Mouse (Mus musculus): ENCODE data around the gene Cpne7. TPM values are rescaled to one million over a fixed set of nuclear protein-coding genes. Genes with fewer than 3 reads are reported as not detected.
"Not testable (repeated sequence)": the region's sequence is repeated elsewhere in the genome, so short reads cannot be mapped to it uniquely, and the experiment has no call there.

Gene Cpne7
- polyA plus RNA-seq, 1 experiment from 2014 or later, result 0.45 TPM

DNA sequence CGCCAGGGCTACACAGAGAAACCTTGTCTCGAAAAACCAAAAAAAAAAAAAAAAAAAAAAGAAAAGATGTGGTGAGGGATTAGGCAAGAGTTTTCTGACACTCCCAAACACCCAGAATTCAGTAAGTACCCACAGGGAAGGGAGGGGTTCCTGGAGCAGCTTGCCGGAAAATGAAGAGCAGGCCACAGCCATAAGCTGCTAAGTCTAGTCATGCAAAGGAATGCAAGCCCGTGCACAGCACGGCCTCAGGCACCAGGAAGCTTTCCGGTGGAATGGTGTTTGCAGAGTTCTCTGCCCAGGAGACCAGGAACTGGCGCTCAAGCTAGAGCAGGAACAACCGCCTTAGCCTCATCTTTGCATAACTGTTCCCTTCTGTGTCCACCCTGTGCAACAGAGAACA, 16.9 kb upstream of the Cpne7 start:
- Histone ChIP-seq H3K9me3 (ENCODE audit: control insufficient read depth, low read length) (no peaks in the 10 kb centered on the region), H3K27ac (ENCODE audit: low read depth, low read length) (no peak overlapping the region), H3K4me2 (replicated peaks; ENCODE audit: low read depth, low read length) (no peak overlapping the region), H3K9ac (ENCODE audit: low read depth, low read length) (no peak overlapping the region), H3K27me3 (ENCODE audit: control insufficient read depth, insufficient read depth, low read length) (no peaks in the 10 kb centered on the region), H3K4me3 (ENCODE audit: low read depth, low read length) (no peak overlapping the region), H3K36me3 (ENCODE audit: control insufficient read depth, insufficient read depth, low read length) (peaks cover 13% of the 10 kb centered on the region), H3K4me1 (replicated peaks; ENCODE audit: control insufficient read depth, insufficient read depth, low read length) (peaks cover 7% of the 10 kb centered on the region)
- ATAC-seq (ENCODE audit: low FRiP score), result no peak
- 70% methylated on average over 8 of the region's 8 CpGs for WGBS
- DNase-seq (ENCODE audit: low spot score), result no peak

GRCm38 (mm10) chr8:123101244-123101643, 15.9 kb upstream of the Cpne7 start:
- Histone ChIP-seq H3K9me3 (ENCODE audit: control insufficient read depth, low read length) (no peaks in the 10 kb centered on the region), H3K36me3 (ENCODE audit: control insufficient read depth, insufficient read depth, low read length) (peaks cover 13% of the 10 kb centered on the region), H3K4me2 (replicated peaks; ENCODE audit: low read depth, low read length) (no peak overlapping the region), H3K27me3 (ENCODE audit: control insufficient read depth, insufficient read depth, low read length) (no peaks in the 10 kb centered on the region), H3K27ac (ENCODE audit: low read depth, low read length) (no peak overlapping the region), H3K4me1 (replicated peaks; ENCODE audit: control insufficient read depth, insufficient read depth, low read length) (peaks cover 7% of the 10 kb centered on the region), H3K9ac (ENCODE audit: low read depth, low read length) (no peak overlapping the region), H3K4me3 (ENCODE audit: low read depth, low read length) (no peak overlapping the region)
- ATAC-seq (ENCODE audit: low FRiP score) (no peak), DNase-seq (ENCODE audit: low spot score) (no peak)
- WGBS, result 81% methylated on average over 4 of the region's 4 CpGs

DNA sequence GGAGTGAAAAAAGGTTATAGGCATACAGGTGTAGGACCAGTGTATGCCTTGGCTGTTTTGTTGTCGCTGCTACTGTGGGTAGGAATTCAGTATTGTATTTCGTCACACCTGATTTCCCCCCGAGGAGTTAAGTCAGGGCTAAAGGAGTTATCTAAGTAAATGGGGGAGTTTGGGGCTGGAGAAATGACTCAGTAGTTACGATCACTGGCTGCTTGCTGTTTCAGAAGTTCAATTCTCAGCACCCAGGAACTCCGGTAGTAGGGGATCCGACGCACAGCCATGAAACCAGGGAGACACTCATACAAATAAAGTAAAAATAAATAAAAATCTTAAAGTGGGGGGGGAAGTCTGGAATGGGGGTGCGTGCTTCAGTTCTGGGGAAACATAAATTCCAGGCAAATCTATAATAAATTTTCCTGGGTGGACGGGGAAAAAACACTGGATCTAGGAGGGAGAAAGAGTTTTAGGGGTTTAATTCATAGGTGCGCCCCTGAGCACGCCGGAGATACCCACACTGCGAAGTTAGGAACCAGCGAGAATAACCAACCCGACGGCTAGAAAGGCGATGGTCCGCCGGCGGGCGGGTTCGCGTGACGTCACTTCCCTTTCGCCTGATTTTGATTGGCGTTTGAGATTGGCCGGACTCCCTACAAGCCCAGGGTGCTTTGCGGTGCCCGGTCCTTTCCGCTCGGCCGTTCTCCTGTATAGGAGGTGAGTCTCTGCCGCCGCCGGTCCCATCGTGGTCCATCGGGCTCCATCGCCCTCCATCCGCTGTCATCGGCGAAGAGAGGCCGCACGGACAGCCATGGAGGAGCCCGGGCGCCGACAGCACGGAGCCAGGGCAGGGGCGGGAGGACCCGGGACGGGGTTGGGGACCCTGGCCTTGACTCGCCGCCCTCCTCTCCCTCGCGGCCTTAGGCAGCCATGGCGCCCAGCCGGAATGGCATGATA, 15.2 kb upstream of the Cpne7 start, which contains the start of gene Rpl13:
TSS of gene Rpl13 (plus strand) at position 616 of the 951 bp plus-strand sequence.
- H3K9ac ChIP-seq (ENCODE audit: low read depth, low read length), result peak within 1 kb of the TSS; percentile 95
- DNase-seq (ENCODE audit: low spot score) (peak; percentile 97), ATAC-seq (ENCODE audit: low FRiP score) (peak; percentile 96)
- H3K4me3 ChIP-seq (ENCODE audit: low read depth, low read length), result peak within 1 kb of the TSS; percentile 88
- H3K9me3 ChIP-seq (ENCODE audit: control insufficient read depth, low read length), result no peaks in the 10 kb centered on the region
- 2% methylated on average over 50 of the region's 56 CpGs for WGBS
- peak within 1 kb of the TSS; percentile 81 for H3K4me2 ChIP-seq (replicated peaks; ENCODE audit: low read depth, low read length)
- peaks cover 13% of the 10 kb centered on the region for H3K36me3 ChIP-seq (ENCODE audit: control insufficient read depth, insufficient read depth, low read length)
- no peaks in the 10 kb centered on the region for H3K27me3 ChIP-seq (ENCODE audit: control insufficient read depth, insufficient read depth, low read length)
- peak within 1 kb of the TSS; percentile 93 for H3K27ac ChIP-seq (ENCODE audit: low read depth, low read length)
- peaks cover 7% of the 10 kb centered on the region for H3K4me1 ChIP-seq (replicated peaks; ENCODE audit: control insufficient read depth, insufficient read depth, low read length)

GRCm38 (mm10) chr8:123102855-123103254, 14.3 kb upstream of the Cpne7 start:
- 0 out of 2 replicates have a peak, but pooled peaks have one; percentile 19 for ATAC-seq (ENCODE audit: low FRiP score)
- Histone ChIP-seq H3K4me2 (replicated peaks; ENCODE audit: low read depth, low read length) (peak overlapping the region; percentile 81), H3K9ac (ENCODE audit: low read depth, low read length) (peak overlapping the region; percentile 95), H3K36me3 (ENCODE audit: control insufficient read depth, insufficient read depth, low read length) (peaks cover 13% of the 10 kb centered on the region), H3K4me3 (ENCODE audit: low read depth, low read length) (peak overlapping the region; percentile 88), H3K27ac (ENCODE audit: low read depth, low read length) (peak overlapping the region; percentile 93)
- WGBS, result 1% methylated on average over 25 of the region's 26 CpGs
- not testable (repeated sequence) for H3K27me3 ChIP-seq (ENCODE audit: control insufficient read depth, insufficient read depth, low read length); H3K4me1 ChIP-seq (replicated peaks; ENCODE audit: control insufficient read depth, insufficient read depth, low read length); H3K9me3 ChIP-seq (ENCODE audit: control insufficient read depth, low read length)
- DNase-seq (ENCODE audit: low spot score), result peak; percentile 24

DNA sequence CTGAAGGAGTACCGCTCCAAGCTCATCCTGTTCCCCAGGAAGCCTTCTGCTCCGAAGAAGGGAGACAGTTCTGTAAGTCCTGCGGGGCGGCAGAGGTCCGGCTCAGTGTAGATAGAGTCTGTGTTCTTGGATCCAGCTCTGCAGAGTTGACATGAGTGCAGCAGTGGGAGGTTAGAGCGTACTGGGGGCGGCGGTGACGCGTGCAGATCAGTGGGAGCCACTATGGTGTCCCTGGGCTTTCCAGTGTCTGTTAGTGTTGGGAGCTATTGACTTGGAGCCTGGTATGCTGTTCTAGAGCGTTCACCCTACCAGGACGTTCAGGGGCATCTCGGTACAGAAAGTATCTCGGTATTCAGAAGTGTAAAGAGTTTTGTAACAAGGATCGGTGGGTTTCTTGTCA, 13.9 kb upstream of the Cpne7 start:
- DNase-seq (ENCODE audit: low spot score) (peak; percentile 14), ATAC-seq (ENCODE audit: low FRiP score) (no peak)
- Histone ChIP-seq H3K4me2 (replicated peaks; ENCODE audit: low read depth, low read length) (peak overlapping the region; percentile 81), H3K9ac (ENCODE audit: low read depth, low read length) (peak overlapping the region; percentile 95), H3K27me3 (ENCODE audit: control insufficient read depth, insufficient read depth, low read length) (no peaks in the 10 kb centered on the region), H3K9me3 (ENCODE audit: control insufficient read depth, low read length) (no peaks in the 10 kb centered on the region), H3K4me1 (replicated peaks; ENCODE audit: control insufficient read depth, insufficient read depth, low read length) (peaks cover 7% of the 10 kb centered on the region), H3K4me3 (ENCODE audit: low read depth, low read length) (peak overlapping the region; percentile 88), H3K36me3 (ENCODE audit: control insufficient read depth, insufficient read depth, low read length) (peaks cover 13% of the 10 kb centered on the region), H3K27ac (ENCODE audit: low read depth, low read length) (0 out of 2 replicates have a peak overlapping the region, but pooled peaks have one; percentile 93)
- whole genome bisulfite sequencing, result 19% methylated on average over 14 of the region's 15 CpGs

DNA sequence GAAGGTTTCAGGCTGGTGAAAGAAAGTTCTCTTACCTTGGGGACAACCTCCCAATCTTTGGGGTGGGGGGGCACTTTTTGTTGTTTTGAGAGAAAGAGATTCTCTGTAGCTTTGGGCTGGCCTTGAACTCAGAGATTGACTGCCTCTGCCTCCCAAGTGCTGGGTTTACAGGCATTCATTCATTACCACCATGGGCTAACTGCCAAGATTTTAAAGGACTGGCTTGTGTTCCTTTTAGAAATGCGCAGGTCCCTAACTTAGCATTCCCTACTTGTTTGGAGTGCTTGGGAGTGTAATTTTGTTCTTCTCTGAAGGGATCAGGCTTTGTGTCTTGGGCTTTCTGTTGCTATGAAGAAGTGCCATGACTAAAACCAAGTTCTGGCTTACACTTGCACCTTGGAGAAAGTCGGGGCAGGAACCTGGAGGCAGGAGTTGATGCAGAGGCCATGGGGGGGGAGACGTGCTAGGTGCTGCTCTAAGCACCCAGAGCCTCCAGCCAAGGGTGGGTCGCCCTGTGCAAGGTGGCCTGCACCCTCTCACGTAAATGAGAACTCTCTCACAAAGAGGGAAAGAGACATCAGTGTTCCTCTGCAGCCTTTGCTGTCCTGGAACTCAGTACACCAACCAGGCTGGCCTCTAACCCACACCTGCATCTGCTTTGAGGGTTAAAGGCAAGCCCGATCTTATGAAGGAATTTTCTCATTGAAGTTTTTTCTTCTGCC, 13.0 kb upstream of the Cpne7 start:
- Histone ChIP-seq H3K4me3 (ENCODE audit: low read depth, low read length) (peak overlapping the region; percentile 88; the same call in 1 of the 2 replicates), H3K9me3 (ENCODE audit: control insufficient read depth, low read length) (no peaks in the 10 kb centered on the region), H3K27me3 (ENCODE audit: control insufficient read depth, insufficient read depth, low read length) (no peaks in the 10 kb centered on the region), H3K4me2 (replicated peaks; ENCODE audit: low read depth, low read length) (peak overlapping the region; percentile 81; the same call in 1 of the 2 replicates), H3K27ac (ENCODE audit: low read depth, low read length) (no peak overlapping the region), H3K4me1 (replicated peaks; ENCODE audit: control insufficient read depth, insufficient read depth, low read length) (peaks cover 7% of the 10 kb centered on the region), H3K9ac (ENCODE audit: low read depth, low read length) (peak overlapping the region; percentile 95), H3K36me3 (ENCODE audit: control insufficient read depth, insufficient read depth, low read length) (peaks cover 13% of the 10 kb centered on the region)
- DNase-seq (ENCODE audit: low spot score), result no peak
- ATAC-seq (ENCODE audit: low FRiP score), result no peak
- WGBS, result 92% methylated on average over 6 of the region's 6 CpGs

- Histone ChIP-seq H3K4me1 (replicated peaks; ENCODE audit: control insufficient read depth, insufficient read depth, low read length) (peaks cover 7% of the 10 kb centered on the region), H3K27me3 (ENCODE audit: control insufficient read depth, insufficient read depth, low read length) (no peaks in the 10 kb centered on the region), H3K27ac (ENCODE audit: low read depth, low read length) (no peak overlapping the region), H3K9me3 (ENCODE audit: control insufficient read depth, low read length) (no peaks in the 10 kb centered on the region), H3K9ac (ENCODE audit: low read depth, low read length) (no peak overlapping the region), H3K4me3 (ENCODE audit: low read depth, low read length) (no peak overlapping the region), H3K4me2 (replicated peaks; ENCODE audit: low read depth, low read length) (no peak overlapping the region), H3K36me3 (ENCODE audit: control insufficient read depth, insufficient read depth, low read length) (peaks cover 13% of the 10 kb centered on the region)
- no peak for ATAC-seq (ENCODE audit: low FRiP score)
- 71% methylated on average over 5 of the region's 5 CpGs for WGBS
- peak; percentile 74 for DNase-seq (ENCODE audit: low spot score)
Measured at GRCm38 (mm10) chr8:123105553-123106326, 11.4 kb upstream of the Cpne7 start.

DNA sequence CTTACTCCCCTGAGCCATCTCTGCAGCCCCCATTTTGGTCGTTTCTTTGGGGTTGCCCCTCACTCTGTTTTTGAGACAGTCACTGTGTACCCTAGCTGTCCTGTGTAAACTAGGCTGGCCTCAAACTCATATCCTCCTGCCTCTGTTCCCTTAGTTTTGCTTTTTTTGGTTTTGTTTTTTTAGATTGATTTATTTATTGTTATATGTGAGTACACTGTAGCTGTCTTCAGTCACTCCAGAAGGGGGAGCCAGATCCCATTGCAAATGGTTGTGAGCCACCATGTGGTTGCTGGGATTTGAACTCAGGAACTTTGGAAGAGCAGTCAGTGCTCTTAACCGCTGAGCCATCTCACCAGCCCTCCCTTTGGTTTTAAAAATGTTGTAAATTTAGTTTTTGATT, 10.6 kb upstream of the Cpne7 start:
- no peaks in the 10 kb centered on the region for H3K9me3 ChIP-seq (ENCODE audit: control insufficient read depth, low read length)
- WGBS, result 55% methylated on average over 2 of the region's 2 CpGs
- H3K9ac ChIP-seq (ENCODE audit: low read depth, low read length), result no peak overlapping the region
- H3K4me2 ChIP-seq (replicated peaks; ENCODE audit: low read depth, low read length), result no peak overlapping the region
- H3K4me1 ChIP-seq (replicated peaks; ENCODE audit: control insufficient read depth, insufficient read depth, low read length), result peaks cover 7% of the 10 kb centered on the region
- peaks cover 13% of the 10 kb centered on the region for H3K36me3 ChIP-seq (ENCODE audit: control insufficient read depth, insufficient read depth, low read length)
- peak; percentile 31 for DNase-seq (ENCODE audit: low spot score)
- ATAC-seq (ENCODE audit: low FRiP score), result no peak
- H3K4me3 ChIP-seq (ENCODE audit: low read depth, low read length), result no peak overlapping the region
- H3K27me3 ChIP-seq (ENCODE audit: control insufficient read depth, insufficient read depth, low read length), result no peaks in the 10 kb centered on the region
- no peak overlapping the region for H3K27ac ChIP-seq (ENCODE audit: low read depth, low read length)
